Mouse (Mus musculus): ENCODE data around the gene Apeh. TPM values are rescaled to one million over a fixed set of nuclear protein-coding genes. Genes with fewer than 3 reads are reported as not detected.

Gene Apeh
- total RNA-seq, 2 experiments from 2014 or later: 31.0 to 31.8 TPM

DNA sequence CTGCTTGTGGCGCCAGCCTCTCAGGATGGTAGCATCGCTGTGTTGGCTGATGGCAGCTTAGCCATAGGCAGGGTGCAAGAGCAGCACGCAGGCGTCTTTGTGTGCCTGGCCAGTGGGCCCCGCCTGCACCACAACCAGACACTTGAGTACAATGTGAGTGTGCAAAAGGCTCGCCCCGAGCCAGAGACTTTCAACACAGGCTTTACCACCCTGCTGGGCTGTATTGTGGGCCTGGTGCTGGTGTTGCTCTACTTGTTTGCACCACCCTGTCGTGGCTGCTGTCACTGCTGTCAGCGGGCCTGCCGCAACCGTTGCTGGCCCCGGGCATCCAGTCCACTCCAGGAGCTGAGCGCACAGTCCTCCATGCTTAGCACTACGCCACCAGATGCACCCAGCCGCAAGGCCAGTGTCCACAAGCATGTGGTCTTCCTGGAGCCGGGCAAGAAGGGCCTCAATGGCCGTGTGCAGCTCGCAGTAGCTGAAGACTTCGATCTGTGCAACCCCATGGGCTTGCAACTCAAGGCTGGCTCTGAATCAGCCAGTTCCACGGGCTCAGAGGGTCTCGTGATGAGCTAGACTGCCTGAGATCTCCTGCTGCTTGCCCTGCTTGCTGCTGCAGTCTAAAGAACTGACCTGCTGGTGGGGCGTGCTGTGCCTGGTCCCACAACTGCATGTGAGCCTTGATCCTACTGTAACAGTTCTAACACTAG lies 39.9 kb downstream of the Apeh start:
- intact Hi-C loops (cut with DNase I): no loop called here
- H3K27ac ChIP-seq: no peak overlapping the region
- no peak for DNase-seq (ENCODE audit: extremely low spot score in 1 of 2, low spot score in 2 of 2)
- H3K4me3 ChIP-seq: no peak overlapping the region
- TF ChIP-seq CTCF (IDR thresholded peaks at IDR 0.05): no peak

DNA sequence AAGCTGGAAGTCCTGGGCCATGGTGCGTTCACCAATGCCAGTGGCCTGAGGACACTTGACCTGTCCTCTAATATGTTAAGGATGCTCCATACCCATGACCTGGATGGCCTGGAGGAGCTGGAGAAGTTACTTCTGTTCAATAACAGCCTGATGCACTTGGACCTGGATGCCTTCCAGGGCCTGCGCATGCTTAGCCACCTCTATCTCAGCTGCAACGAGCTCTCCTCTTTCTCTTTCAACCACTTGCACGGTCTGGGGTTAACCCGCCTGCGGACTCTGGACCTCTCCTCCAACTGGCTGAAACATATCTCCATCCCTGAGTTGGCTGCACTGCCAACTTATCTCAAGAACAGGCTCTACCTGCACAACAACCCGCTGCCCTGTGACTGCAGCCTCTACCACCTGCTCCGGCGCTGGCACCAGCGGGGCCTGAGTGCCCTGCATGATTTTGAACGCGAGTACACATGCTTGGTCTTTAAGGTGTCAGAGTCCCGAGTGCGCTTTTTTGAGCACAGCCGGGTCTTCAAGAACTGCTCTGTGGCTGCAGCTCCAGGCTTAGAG lies 40.7 kb downstream of the Apeh start:
- Histone ChIP-seq H3K27ac (no peak overlapping the region), H3K4me3 (no peak overlapping the region)
- intact Hi-C loops (cut with DNase I): loop anchor here (2.0 kb wide), 1 partner anchor 91 kb away; no protein-coding TSS in a partner anchor
- no peak for DNase-seq (ENCODE audit: extremely low spot score in 1 of 2, low spot score in 2 of 2)
- no peak for TF ChIP-seq CTCF (IDR thresholded peaks at IDR 0.05)

DNA sequence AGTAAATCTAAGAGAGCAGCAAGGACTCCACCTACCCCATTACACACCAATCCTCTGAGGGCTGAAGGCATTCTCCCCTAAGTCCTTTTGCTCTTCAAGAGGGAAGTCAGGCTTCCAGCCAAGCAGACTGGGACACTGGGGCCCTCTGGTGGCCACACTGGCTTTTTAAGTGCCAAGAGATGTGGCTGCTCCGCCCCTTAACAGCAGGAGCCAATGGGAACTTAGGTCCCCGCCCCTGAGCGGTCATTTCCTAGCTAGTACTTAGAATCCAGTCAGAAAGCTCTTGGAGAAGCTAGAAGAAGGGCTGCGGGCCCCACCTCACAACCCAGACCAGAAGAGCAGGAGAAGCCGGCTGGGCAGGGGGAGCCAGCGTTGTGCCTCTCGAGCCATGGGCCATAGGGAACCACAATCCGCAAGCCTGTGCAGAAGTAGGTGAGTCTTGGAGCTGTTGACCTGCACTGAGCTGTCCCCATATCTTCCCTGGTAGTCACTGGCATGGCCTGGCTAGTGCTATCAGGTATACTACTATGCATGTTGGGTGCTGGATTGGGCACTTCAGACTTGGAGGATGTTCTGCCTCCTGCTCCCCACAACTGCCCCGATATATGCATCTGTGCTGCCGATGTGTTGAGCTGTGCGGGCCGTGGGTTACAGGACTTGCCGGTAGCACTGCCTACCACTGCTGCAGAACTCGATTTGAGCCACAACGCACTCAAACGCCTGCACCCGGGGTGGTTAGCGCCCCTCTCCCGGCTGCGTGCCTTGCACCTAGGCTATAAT lies 41.3 kb downstream of the Apeh start, which contains the start of gene Amigo3:
Amigo3 (plus strand) TSS at position 275 of the 780 bp plus-strand sequence.
- intact Hi-C loops (cut with DNase I): loop anchor here (1.0 to 2.0 kb wide), 2 partner anchors 90 to 149 kb away; no protein-coding TSS in a partner anchor
- peak; percentile 95 for TF ChIP-seq CTCF (IDR thresholded peaks at IDR 0.05)
- peak within 1 kb of the TSS; percentile 13; the same call in 1 of the 2 replicates for H3K4me3 ChIP-seq
- 0 out of 2 replicates have a peak within 1 kb of the TSS, but pooled peaks have one; percentile 1 for H3K27ac ChIP-seq
- peak; percentile 95 to 96 for DNase-seq (ENCODE audit: extremely low spot score in 1 of 2, low spot score in 2 of 2)

DNA sequence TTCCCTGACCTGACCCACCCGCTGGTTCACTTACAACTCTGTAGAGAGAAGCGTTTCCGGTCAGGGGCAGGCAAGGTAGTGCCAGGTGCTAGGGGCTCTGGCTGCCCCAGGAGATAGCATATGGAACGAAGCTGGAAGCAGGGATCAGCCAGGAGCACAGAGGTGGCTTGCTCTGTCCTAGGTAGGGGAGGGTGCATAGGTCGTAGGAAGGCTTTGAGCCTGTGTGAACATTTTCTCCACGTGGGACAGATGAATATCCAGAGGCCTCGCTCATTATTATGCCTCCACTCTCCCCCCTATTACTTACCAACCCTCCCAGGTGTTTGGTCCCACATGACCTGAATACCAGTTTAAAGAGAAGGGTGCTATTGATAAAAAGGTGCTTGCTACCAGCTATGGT lies 42.0 kb downstream of the Apeh start:
- Histone ChIP-seq H3K4me3 (no peak overlapping the region), H3K27ac (0 out of 2 replicates have a peak overlapping the region, but pooled peaks have one; percentile 1)
- no peak for TF ChIP-seq CTCF (IDR thresholded peaks at IDR 0.05)
- DNase-seq (ENCODE audit: extremely low spot score in 1 of 2, low spot score in 2 of 2): peak in 1 of 2 experiments; percentile 12
- intact Hi-C loops (cut with DNase I): loop anchor here (1.0 to 2.0 kb wide), 2 partner anchors 90 to 148 kb away; no protein-coding TSS in a partner anchor

DNA sequence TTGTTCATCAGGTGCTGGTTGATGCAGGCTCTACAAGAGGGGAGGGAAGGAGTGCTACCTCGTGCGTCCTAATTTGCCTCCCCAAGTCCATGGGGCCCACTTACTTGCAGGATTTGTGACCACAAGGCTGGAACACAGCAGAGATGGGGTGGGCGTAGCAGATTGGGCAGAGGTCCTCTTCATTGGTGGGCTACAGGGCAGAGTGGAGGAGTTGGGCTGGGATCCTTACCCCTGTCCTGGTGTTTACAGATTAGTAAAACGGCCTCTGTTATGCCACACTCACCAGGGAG lies 42.5 kb downstream of the Apeh start:
- no peak overlapping the region for H3K27ac ChIP-seq
- H3K4me3 ChIP-seq: no peak overlapping the region
- intact Hi-C loops (cut with DNase I): loop anchor here (1.0 to 2.0 kb wide), 2 partner anchors 89 to 148 kb away; no protein-coding TSS in a partner anchor
- TF ChIP-seq CTCF (IDR thresholded peaks at IDR 0.05): no peak
- no peak for DNase-seq (ENCODE audit: extremely low spot score in 1 of 2, low spot score in 2 of 2)

DNA sequence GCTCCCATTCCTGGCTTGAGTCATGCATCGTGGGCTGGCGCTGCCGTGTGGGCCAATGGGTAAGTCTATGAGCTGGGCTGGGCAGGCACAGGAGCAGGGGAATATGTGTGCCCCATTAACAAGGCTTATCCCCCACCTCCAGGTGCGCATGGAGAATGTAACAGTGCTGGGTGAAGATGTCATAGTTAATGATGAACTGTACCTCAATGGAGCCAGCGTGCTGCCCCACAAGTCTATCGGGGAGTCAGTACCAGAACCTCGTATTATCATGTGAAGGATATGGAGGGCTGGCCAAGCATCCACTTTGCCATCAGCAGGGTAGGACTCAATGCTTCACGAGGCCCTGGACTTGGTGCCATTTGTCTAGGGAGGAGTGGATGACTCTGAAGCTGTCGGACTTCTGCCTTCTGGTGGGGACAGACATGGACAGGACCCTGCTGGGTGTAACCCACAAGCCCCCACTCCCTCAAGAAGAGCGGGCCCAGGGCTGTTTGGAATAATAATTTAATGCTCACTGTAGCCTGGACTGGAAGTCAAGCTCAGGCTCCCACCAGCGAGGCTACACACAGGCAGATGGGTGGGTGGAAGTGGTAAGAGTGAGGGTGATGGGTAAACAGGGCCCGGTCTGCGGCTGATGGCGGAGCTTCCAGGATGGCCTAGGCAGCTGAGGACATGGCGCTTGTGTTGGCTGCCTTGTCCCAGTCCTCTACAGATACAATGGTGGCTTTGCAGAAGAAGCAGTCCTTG lies 43.0 kb downstream of the Apeh start:
- no peak overlapping the region for H3K4me3 ChIP-seq
- no peak overlapping the region for H3K27ac ChIP-seq
- peak in 1 of 2 experiments; percentile 13 for DNase-seq (ENCODE audit: extremely low spot score in 1 of 2, low spot score in 2 of 2)
- no peak for TF ChIP-seq CTCF (IDR thresholded peaks at IDR 0.05)
- intact Hi-C loops (cut with DNase I): no loop called here

DNA sequence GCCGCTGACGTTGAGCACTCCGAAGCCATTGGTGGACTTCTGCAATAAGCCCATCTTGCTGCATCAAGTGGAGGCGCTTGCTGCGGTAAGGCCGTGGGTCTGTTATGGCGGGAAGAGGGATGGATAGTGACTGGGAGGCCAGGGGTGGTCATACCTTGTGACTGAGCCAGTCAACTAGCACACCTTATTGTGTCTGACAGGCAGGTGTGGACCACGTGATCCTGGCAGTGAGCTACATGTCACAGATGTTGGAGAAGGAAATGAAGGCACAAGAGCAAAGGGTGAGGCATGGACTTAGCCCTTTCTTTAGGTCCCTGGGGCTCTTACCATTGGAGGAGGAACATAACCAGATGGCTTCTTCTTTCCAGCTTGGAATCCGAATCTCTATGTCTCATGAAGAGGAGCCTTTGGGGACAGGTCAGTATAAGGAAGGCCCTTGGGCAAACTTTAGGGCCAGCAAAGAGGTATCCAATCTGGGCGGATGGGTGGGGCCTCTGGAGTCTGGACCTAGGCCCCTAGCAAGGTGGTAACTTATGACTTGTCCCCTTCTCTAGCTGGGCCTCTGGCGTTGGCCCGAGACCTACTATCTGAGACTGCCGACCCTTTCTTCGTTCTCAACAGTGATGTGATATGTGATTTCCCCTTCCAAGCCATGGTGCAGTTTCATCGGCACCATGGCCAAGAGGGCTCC lies 44.7 kb downstream of the Apeh start:
- DNase-seq (ENCODE audit: extremely low spot score in 1 of 2, low spot score in 2 of 2): no peak
- Histone ChIP-seq H3K4me3 (peak overlapping the region; percentile 92), H3K27ac (peak overlapping the region; percentile 63)
- intact Hi-C loops (cut with DNase I): no loop called here
- no peak for TF ChIP-seq CTCF (IDR thresholded peaks at IDR 0.05)

DNA sequence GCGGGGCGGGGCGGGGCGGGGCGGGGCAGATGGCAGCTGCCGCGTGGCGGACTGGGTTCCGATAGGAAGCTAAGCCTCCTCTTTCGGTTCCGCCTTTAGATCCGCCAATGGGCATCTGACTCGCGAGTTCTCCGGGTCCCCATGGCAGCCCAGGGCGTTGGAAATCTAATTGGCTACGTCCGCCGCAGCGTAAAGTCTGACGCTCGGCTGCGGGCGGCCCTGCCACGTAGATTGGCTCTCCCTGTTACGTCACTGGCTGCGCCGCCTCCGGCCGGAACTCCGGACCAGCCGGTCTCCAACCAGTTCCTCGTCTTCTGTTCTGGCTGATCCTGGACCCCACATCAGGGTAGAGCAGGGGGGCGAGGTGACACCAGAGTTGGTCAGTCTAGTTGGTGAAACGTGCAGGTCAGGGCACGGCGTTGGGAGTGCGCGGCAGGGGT lies 45.4 kb downstream of the Apeh start, which contains the start of gene Gmppb:
Gmppb (plus strand) TSS at position 227 of the 440 bp plus-strand sequence.
- Histone ChIP-seq H3K4me3 (peak within 1 kb of the TSS; percentile 92), H3K27ac (peak within 1 kb of the TSS; percentile 63)
- peak; percentile 94 to 95 for DNase-seq (ENCODE audit: extremely low spot score in 1 of 2, low spot score in 2 of 2)
- no peak for TF ChIP-seq CTCF (IDR thresholded peaks at IDR 0.05)
- intact Hi-C loops (cut with DNase I): no loop called here

DNA sequence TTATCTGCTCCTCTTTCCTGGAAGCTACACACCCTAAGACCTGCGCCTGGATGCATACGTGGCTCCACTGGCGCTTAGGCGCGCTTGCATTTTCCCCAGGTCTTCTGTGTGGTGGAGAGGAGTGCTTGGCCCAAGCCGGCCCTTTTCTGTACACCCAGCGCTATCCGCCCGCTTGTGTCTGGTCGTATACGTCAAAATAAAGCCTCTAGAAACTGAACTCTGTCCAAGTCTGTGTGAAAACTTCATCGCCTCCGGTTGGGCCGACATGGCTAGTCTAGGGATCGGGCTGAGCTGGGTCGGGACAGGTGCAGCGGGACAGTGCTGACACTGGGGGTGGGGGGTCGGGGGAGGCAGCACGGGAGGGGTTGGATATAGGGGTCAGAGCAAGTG lies 45.8 kb downstream of the Apeh start:
- DNase-seq (ENCODE audit: extremely low spot score in 1 of 2, low spot score in 2 of 2): peak in 1 of 2 experiments; percentile 23
- Histone ChIP-seq H3K4me3 (peak overlapping the region; percentile 92), H3K27ac (no peak overlapping the region)
- TF ChIP-seq CTCF (IDR thresholded peaks at IDR 0.05): no peak
- intact Hi-C loops (cut with DNase I): no loop called here

DNA sequence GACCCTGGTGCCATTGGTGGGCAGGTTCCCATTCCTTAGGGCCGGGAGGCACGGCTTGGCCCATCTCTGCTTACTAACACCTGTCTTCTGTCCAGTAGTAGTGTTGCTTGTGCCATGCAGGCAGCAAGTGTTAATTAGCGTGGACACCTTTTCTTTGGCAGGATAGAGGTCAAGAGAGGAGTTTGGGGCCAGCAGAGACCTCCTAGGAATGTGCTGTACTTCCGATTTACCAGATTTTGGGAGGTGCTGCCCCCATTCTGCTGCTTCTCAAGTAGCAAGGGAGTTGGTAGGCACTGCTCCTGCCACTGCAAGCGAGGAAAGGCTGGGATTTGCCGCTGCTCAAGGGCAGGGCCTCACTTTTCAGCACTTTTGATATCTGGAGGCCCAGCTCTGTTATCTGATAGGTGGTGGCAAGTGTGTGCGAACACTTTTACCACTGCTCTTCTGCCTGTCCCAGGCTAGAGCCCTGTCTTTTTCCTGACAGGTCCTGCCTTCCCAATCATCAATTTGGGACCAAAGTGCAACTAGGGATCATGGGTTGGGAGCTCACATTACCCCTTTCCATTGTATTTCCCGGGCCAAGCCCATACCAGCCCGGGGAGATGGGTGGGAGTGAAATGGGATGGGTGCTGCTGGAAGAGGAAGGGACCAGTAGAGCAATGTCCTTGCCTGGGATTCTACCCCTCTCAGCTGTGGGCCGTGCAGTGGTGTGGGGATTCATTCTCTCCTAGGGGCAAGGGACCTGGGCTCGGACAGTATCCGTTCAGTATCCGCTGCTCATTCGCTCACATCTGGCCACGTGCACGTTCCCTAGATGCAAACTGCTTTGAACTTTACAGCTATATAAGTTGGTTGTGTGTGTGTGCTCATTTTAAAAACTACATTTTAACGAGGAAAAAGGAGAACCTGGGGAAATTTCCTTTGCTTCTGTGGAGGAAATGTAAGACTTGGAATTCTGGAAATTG lies 46.5 kb downstream of the Apeh start:
- H3K27ac ChIP-seq: no peak overlapping the region
- DNase-seq (ENCODE audit: extremely low spot score in 1 of 2, low spot score in 2 of 2): peak in 1 of 2 experiments; percentile 21
- intact Hi-C loops (cut with DNase I): no loop called here
- no peak for TF ChIP-seq CTCF (IDR thresholded peaks at IDR 0.05)
- no peak overlapping the region for H3K4me3 ChIP-seq

Measured in left cerebral cortex, adult 2 months (tissue).